Comparison of ENCODE assay signal across 21 mouse cellular contexts in the genomic region with DNA sequence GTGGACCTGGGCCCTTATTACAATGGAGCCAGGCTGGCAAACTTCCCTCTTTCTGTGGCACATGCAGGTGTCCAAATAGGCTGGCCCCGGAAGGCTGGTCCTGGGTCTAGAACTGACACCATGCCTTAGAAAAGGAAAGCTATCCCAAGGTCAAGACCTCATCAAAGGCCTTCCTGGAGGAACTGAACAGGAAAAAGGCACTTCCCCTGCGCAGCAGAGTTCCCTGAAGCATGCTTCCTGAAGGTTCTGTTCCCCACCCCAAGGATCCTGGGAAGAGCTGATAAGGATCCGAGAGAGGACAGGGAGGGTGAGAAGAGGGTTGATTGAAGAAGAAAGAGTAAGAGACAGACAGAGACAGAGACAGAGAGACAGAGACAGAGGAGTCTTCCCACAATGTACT.
DNase-seq lines count a peak whose midpoint lies in the region; ATAC-seq and TF ChIP-seq lines count a peak whose summit lies in the region.
"Had no signal": no experiment of that assay in that cellular context is flagged by ENCODE, and none has a peak within 500 bp of the region (broad histone marks: within the 10 kb centered on the region; RNA-seq: fewer than 3 reads in every experiment).

No protein-coding gene starts in this region.

- no peak for TF ChIP-seq CTCF in lung, embryonic 14.5 days (IDR thresholded peaks at IDR 0.05; ENCODE audit: low read depth)
- TF ChIP-seq CTCF in lung, adult 2 months (IDR thresholded peaks at IDR 0.05; ENCODE audit: insufficient read depth, low read length) = no peak
- TF ChIP-seq CTCF in kidney, postnatal 0 days (IDR thresholded peaks at IDR 0.05; ENCODE audit: low read depth) = no peak

- no peak overlapping the region for H3K4me3 ChIP-seq in lung, embryonic 14.5 days (ENCODE audit: low read depth, low read length)
- H3K4me3 ChIP-seq in lung, adult 2 months (replicated peaks; ENCODE audit: extremely low read depth, low read depth, low read length) = no peak overlapping the region
- no peak overlapping the region for H3K4me3 ChIP-seq in kidney, postnatal 0 days (replicated peaks; ENCODE audit: low read depth, low read length)
- H3K4me3 ChIP-seq: embryonic facial prominence, embryonic 15.5 days; forebrain, embryonic 15.5 days; heart, embryonic 13.5 days; limb, embryonic 15.5 days; midbrain, embryonic 12.5 days had no signal

- H3K27me3 ChIP-seq in lung, embryonic 14.5 days (ENCODE audit: insufficient read depth, low read length) = no peaks in the 10 kb centered on the region
- no peaks in the 10 kb centered on the region for H3K27me3 ChIP-seq in kidney, postnatal 0 days (ENCODE audit: insufficient read depth, low read length)
- H3K27me3 ChIP-seq: embryonic facial prominence, embryonic 15.5 days; forebrain, embryonic 15.5 days had no signal

- H3K9me3 ChIP-seq in lung, embryonic 14.5 days (ENCODE audit: low read depth, low read length) = no peaks in the 10 kb centered on the region
- H3K9me3 ChIP-seq in kidney, postnatal 0 days (replicated peaks; ENCODE audit: low read length) = no peaks in the 10 kb centered on the region
- H3K9me3 ChIP-seq: embryonic facial prominence, embryonic 15.5 days; forebrain, embryonic 15.5 days; heart, embryonic 13.5 days; limb, embryonic 15.5 days; midbrain, embryonic 12.5 days had no signal

- H3K27ac ChIP-seq in lung, embryonic 14.5 days (ENCODE audit: low read depth) = no peak overlapping the region
- H3K27ac ChIP-seq in kidney, postnatal 0 days = no peak overlapping the region
- H3K27ac ChIP-seq: forebrain, embryonic 15.5 days; heart, embryonic 13.5 days; hindbrain, embryonic 14.5 days; limb, embryonic 15.5 days; liver, embryonic 14.5 days; midbrain, embryonic 12.5 days had no signal

- H3K36me3 ChIP-seq in lung, embryonic 14.5 days (ENCODE audit: insufficient read depth) = no peaks in the 10 kb centered on the region
- H3K36me3 ChIP-seq in kidney, postnatal 0 days (ENCODE audit: insufficient read depth, low read length) = no peaks in the 10 kb centered on the region
- H3K36me3 ChIP-seq: embryonic facial prominence, embryonic 15.5 days; forebrain, embryonic 15.5 days; heart, embryonic 13.5 days; limb, embryonic 15.5 days; midbrain, embryonic 12.5 days had no signal

- WGBS in lung, embryonic 14.5 days = 65% methylated on average over 3 of the region's 3 CpGs
- 60% methylated on average over 3 of the region's 3 CpGs for WGBS in lung, adult 2 months
- WGBS in kidney, postnatal 0 days = 79% methylated on average over 3 of the region's 3 CpGs

- H3K4me1 ChIP-seq in lung, embryonic 14.5 days (ENCODE audit: insufficient read depth) = no peaks in the 10 kb centered on the region
- no peaks in the 10 kb centered on the region; the same call in 1 of the 2 replicates for H3K4me1 ChIP-seq in lung, adult 2 months (ENCODE audit: control insufficient read depth, insufficient read depth, low read length)
- H3K4me1 ChIP-seq in kidney, postnatal 0 days (replicated peaks; ENCODE audit: insufficient read depth, low read length) = no peaks in the 10 kb centered on the region
- H3K4me1 ChIP-seq: embryonic facial prominence, embryonic 15.5 days; forebrain, embryonic 15.5 days; heart, embryonic 13.5 days; limb, embryonic 15.5 days; midbrain, embryonic 12.5 days had no signal

- no peak for ATAC-seq in lung, embryonic 14.5 days (ENCODE audit: insufficient read depth)
- no peak for ATAC-seq in kidney, postnatal 0 days (replicated peaks; ENCODE audit: low FRiP score, low read depth)
- ATAC-seq: forebrain, embryonic 15.5 days; inflammation-experienced regulatory T-cells, adult 6 months had no signal

- no peak overlapping the region for H3K4me2 ChIP-seq in lung, embryonic 14.5 days
- no peak overlapping the region for H3K4me2 ChIP-seq in kidney, postnatal 0 days (ENCODE audit: low read length)
- H3K4me2 ChIP-seq: embryonic facial prominence, embryonic 15.5 days; forebrain, embryonic 15.5 days; heart, embryonic 13.5 days; hindbrain, embryonic 14.5 days; limb, embryonic 15.5 days; midbrain, embryonic 12.5 days had no signal

- no peak overlapping the region for H3K9ac ChIP-seq in lung, embryonic 14.5 days
- H3K9ac ChIP-seq in kidney, postnatal 0 days (ENCODE audit: low read depth, low read length) = no peak overlapping the region
- H3K9ac ChIP-seq: embryonic facial prominence, embryonic 15.5 days; forebrain, embryonic 15.5 days; heart, embryonic 13.5 days; hindbrain, embryonic 14.5 days; limb, embryonic 15.5 days; liver, embryonic 14.5 days; midbrain, embryonic 12.5 days had no signal

- no peak for TF ChIP-seq POLR2A in lung, adult 2 months (IDR thresholded peaks at IDR 0.05; ENCODE audit: borderline replicate concordance, extremely low read depth, low read depth, low read length)

- DNase-seq in heart, adult 8-10 months (ENCODE audit: low spot score) = peak; percentile 31
- DNase-seq in heart, postnatal 4 days = no peak
- peak; percentile 3 for DNase-seq in lung, embryonic 14.5 days
- no peak for DNase-seq in lung, adult 2 months
- peak; percentile 11 for DNase-seq in kidney, postnatal 0 days (ENCODE audit: low spot score)
- DNase-seq in kidney, postnatal 36 days = peak; percentile 31 to 52
- no peak for DNase-seq in urinary bladder, postnatal 25 days (ENCODE audit: low spot score)
- DNase-seq: cerebellum, adult 11 months; cerebellum, adult 9-11 months; gastrocnemius, postnatal 10 days; left cerebral cortex, postnatal 4 days; thymus, adult 18-20 months; thymus, postnatal 36 days had no signal

Comparison
In these comparisons a context has a peak if more than half of its experiments do, and no peak if none do; other contexts are left out.
1. DNase-seq: peak in heart, adult 8-10 months (single experiment), lung, embryonic 14.5 days (single experiment), kidney, postnatal 0 days (single experiment) and kidney, postnatal 36 days (2 of 2); none in heart, postnatal 4 days (single experiment), lung, adult 2 months (single experiment) and urinary bladder, postnatal 25 days (single experiment).